Mouse (Mus musculus) yolk sac, embryonic 10.5 days (tissue): ENCODE results near the gene Jund.
A peak's percentile ranks its signal among the peaks of the same experiment; 100 is the strongest.

Experiments
- DNase-seq: peaks from one replicate; pipeline ENCODE4 v3.0.0-alpha.2; 2017; ENCODE audit warnings: low spot score

Gene Jund

GRCm38 (mm10) chr8:70698310-70699109, at the start of gene Jund:
TSS of gene Jund (plus strand) at chr8:70698949.
- DNase-seq: peak; percentile 98

GRCm38 (mm10) chr8:70649324-70649723, 49.4 kb upstream of the Jund start:
- peak; percentile 61 for DNase-seq

GRCm38 (mm10) chr8:70650351-70650750, 48.4 kb upstream of the Jund start:
- DNase-seq: no peak

GRCm38 (mm10) chr8:70653226-70653625, 45.5 kb upstream of the Jund start:
- peak; percentile 68 for DNase-seq

- no peak for DNase-seq
These were observed 44.6 kb upstream of the Jund start for GRCm38 (mm10) chr8:70654121-70654520.

GRCm38 (mm10) chr8:70655469-70655868, 43.3 kb upstream of the Jund start:
- DNase-seq: no peak

- no peak for DNase-seq
These were observed 42.5 kb upstream of the Jund start for GRCm38 (mm10) chr8:70656193-70656790.

GRCm38 (mm10) chr8:70657214-70657613, 41.5 kb upstream of the Jund start:
- DNase-seq: no peak

GRCm38 (mm10) chr8:70657739-70658138, 41.0 kb upstream of the Jund start:
- DNase-seq: no peak

- DNase-seq: no peak
These were observed 39.7 kb upstream of the Jund start for GRCm38 (mm10) chr8:70658897-70659603.

GRCm38 (mm10) chr8:70659604-70660272, 39.0 kb upstream of the Jund start:
- DNase-seq: peak; percentile 99

GRCm38 (mm10) chr8:70660273-70660725, 38.5 kb upstream of the Jund start, which contains the start of gene Pgpep1:
TSS of gene Pgpep1 (minus strand) at chr8:70660388.
- DNase-seq: peak; percentile 88

- no peak for DNase-seq
These were observed 35.1 kb upstream of the Jund start for GRCm38 (mm10) chr8:70663691-70664090.

- no peak for DNase-seq
These were observed 34.1 kb upstream of the Jund start for GRCm38 (mm10) chr8:70664631-70665030.

GRCm38 (mm10) chr8:70665599-70665998, 33.1 kb upstream of the Jund start:
- peak; percentile 86 for DNase-seq

- no peak for DNase-seq
These were observed 31.7 kb upstream of the Jund start for GRCm38 (mm10) chr8:70667071-70667470.

- no peak for DNase-seq
These were observed 27.0 kb upstream of the Jund start for GRCm38 (mm10) chr8:70671615-70672324.

GRCm38 (mm10) chr8:70672325-70673078, 26.2 kb upstream of the Jund start:
- DNase-seq: no peak

GRCm38 (mm10) chr8:70673079-70673856, 25.5 kb upstream of the Jund start, which contains the start of gene Lsm4:
TSS of gene Lsm4 (plus strand) at chr8:70673248.
- peak; percentile 99 for DNase-seq

- no peak for DNase-seq
These were observed 24.6 kb upstream of the Jund start for GRCm38 (mm10) chr8:70674109-70674508.
